Mouse (Mus musculus) kidney, adult 2 months (tissue): ENCODE measurements around the gene Stk19.
"Not testable (repeated sequence)": the region's sequence is repeated elsewhere in the genome, so short reads cannot be mapped to it uniquely, and the experiment has no call there.

Source experiments
- CTCF ChIP-seq: fragments of 200-500 bp; conservative IDR thresholded peaks from 2 replicates; pipeline ENCODE4 v1.5.1; 2011; ENCODE audit warnings: low read depth, mild to moderate bottlenecking, control low read depth, low read length, moderate library complexity, mixed read lengths; ENCODE audit not compliant: insufficient read depth, insufficient read length
- POLR2A ChIP-seq: fragments of 200-500 bp; IDR thresholded peaks from one replicate; pipeline ENCODE4 v1.6.1; 2011; ENCODE audit warnings: low read depth, low read length, control low read depth

DNA sequence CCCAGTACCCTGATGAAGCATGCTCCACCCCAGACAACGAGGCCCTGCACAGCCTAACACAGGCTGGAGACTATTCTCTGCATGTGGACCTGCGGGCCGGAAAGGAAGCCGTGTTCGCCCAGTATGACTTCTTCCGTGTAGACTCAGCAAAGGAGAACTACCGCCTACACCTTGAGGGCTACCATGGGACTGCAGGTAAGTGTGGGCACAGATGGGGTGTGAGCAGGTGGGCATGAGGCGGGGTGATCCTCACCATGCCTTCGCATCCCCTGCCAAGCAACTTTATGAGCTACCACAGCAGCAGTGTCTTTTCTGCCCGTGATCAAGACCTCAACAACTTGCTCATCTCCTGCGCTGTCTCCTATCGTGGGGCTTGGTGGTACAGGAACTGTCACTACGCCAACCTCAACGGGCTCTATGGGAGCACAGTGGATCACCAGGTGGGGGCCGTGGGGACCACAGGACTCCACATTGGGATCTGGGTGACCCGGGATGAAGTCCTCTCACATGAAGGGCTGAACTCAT is 35.9 kb downstream of the Stk19 start:
- TF ChIP-seq CTCF, POLR2A: not testable (repeated sequence)
